Mouse (Mus musculus) kidney, embryonic 16.5 days (tissue): ENCODE measurements around the gene Plb1. TPM values are rescaled to one million over a fixed set of nuclear protein-coding genes. Genes with fewer than 3 reads are reported as not detected.

Experiments used
- ATAC-seq: fragments of 200-750 bp; cut with Nextera tagmentation; 2 replicates; pipeline ENCODE4 v1.8.0; 2017; ENCODE audit warnings: moderate TSS enrichment; ENCODE audit not compliant: low FRiP score, low TSS enrichment
- H3K27ac ChIP-seq: fragments of 300-500 bp; sonication (generic); 2 replicates; pipeline ENCODE4 v1.5.1; 2014; ENCODE audit warnings: low read length
- H3K27me3 ChIP-seq: fragments of 300-500 bp; sonication (generic); 2 replicates; pipeline ENCODE4 v1.6.1; 2014; ENCODE audit warnings: low read length, control low read depth, mixed read lengths; ENCODE audit not compliant: insufficient read depth
- H3K36me3 ChIP-seq: fragments of 300-500 bp; sonication (generic); 2 replicates; pipeline ENCODE4 v1.6.1; 2014; ENCODE audit warnings: low read length, control low read depth, mixed read lengths; ENCODE audit not compliant: insufficient read depth
- H3K4me1 ChIP-seq: fragments of 300-500 bp; sonication (generic); 2 replicates; pipeline ENCODE4 v1.6.1; 2014; ENCODE audit warnings: low read length, control low read depth, mixed read lengths; ENCODE audit not compliant: insufficient read depth
- H3K4me2 ChIP-seq: fragments of 300-500 bp; sonication (generic); replicated peaks from 2 replicates; pipeline ENCODE4 v1.6.1; 2014; ENCODE audit warnings: low read depth, low read length
- H3K4me3 ChIP-seq: fragments of 300-500 bp; sonication (generic); 2 replicates; pipeline ENCODE4 v1.5.1; 2014; ENCODE audit warnings: mild to moderate bottlenecking, low read length
- H3K9ac ChIP-seq: fragments of 300-500 bp; sonication (generic); replicated peaks from 2 replicates; pipeline ENCODE4 v1.6.1; 2014; ENCODE audit warnings: low read length
- H3K9me3 ChIP-seq: fragments of 300-500 bp; sonication (generic); 2 replicates; pipeline ENCODE4 v1.6.1; 2016; ENCODE audit warnings: low read length, control low read depth
- WGBS: fragments of 180-500 bp; shearing (Covaris S2); extraction: QIAGEN DNeasy Blood & Tissue Kit; methylation state at CpG from one replicate; pipeline ENCODE4 v1.1.7; 2014; 5-methylcytosine and 5-hydroxymethylcytosine counted together
- polyA plus RNA-seq: library from polyadenylated mRNA; unstranded; fragments of >200 nt; fragmentation: Nextera tagmentation; extraction: Ambion mirVana; gene quantifications from 2 replicates; pipeline ENCODE4 v1.2.1, GENCODE M21; 2015

The Plb1 gene
- polyA plus RNA-seq, 1 experiment from 2014 or later, result 0.06 TPM

DNA sequence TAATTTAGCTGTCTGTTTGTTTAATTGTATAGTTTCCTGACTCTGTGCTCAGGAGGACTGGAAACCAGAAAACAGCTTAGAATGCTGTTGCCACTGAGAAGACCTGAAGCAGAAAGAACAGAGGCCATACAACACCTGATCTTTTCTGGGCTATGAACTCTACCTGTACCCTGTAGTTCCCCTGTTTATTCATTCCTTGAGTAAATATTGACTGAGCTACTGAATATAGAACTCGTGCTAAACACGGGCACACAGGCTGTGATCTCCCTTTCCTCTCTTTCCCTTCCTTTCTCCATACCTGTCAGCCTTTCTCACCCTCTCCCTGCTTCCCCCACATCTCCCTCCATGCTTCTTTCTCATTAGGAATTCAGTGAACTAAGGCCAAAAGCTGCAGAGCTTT lies 168.4 kb downstream of the Plb1 start:
- Histone ChIP-seq H3K4me3 (no peak overlapping the region), H3K9me3 (no peaks in the 10 kb centered on the region), H3K27me3 (no peaks in the 10 kb centered on the region), H3K9ac (no peak overlapping the region), H3K36me3 (no peaks in the 10 kb centered on the region), H3K4me1 (peaks cover 4% of the 10 kb centered on the region; the same call in 1 of the 2 replicates), H3K27ac (no peak overlapping the region), H3K4me2 (no peak overlapping the region)
- 65% methylated on average over 2 of the region's 2 CpGs for WGBS
- ATAC-seq, result no peak

DNA sequence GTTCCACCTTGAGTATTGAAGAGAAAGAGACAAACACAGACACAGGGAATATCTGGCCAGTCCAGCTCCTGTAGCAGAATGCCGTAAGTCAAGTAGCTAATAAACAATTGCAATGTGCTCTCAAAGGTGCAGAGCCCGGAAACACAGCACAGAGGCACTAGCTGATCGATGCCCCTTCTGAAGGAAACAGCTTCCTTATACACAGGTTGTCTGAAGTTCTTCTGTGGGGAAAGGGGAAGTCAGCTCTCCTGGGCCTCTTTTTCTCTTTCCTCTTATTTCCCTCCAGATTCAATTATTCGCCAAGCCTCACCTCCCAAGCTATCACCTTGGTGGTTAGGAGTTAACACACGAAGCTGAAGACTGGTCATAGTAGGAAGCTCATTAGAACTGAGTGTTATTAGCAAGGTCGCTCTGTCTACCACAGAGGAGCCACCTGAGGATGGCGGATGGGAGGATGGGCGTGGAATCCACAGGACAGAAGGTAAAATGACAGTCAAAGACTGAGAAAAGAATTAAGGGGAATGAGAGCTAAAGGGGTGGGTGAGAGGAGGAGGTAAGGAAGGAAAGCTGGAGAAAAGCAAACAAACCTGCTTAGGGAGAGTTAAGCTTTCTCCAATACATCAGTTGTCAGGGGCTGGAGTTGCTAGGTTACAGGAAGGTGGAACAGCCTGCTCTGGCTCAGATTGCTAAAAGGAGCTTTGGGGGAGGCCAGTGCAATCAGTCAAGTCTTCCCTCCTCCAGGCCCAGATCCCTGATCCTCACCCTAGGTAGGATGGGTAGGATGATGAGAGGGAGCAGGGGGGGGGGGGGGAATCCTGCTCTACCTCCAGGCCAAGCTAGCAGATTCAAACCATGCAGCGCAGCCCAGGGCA lies 170.8 kb downstream of the Plb1 start:
- H3K27me3 ChIP-seq, result no peaks in the 10 kb centered on the region
- no peak overlapping the region for H3K4me2 ChIP-seq
- H3K9ac ChIP-seq, result no peak overlapping the region
- H3K27ac ChIP-seq, result no peak overlapping the region
- no peaks in the 10 kb centered on the region; the same call in 1 of the 2 replicates for H3K4me1 ChIP-seq
- H3K36me3 ChIP-seq, result no peaks in the 10 kb centered on the region
- 38% methylated on average over 9 of the region's 9 CpGs for WGBS
- peak; percentile 86 for ATAC-seq
- no peak overlapping the region for H3K4me3 ChIP-seq
- H3K9me3 ChIP-seq, result no peaks in the 10 kb centered on the region

- H3K4me3 ChIP-seq, result no peak overlapping the region
- no peak for ATAC-seq
- H3K27me3 ChIP-seq, result no peaks in the 10 kb centered on the region
- no peaks in the 10 kb centered on the region for H3K36me3 ChIP-seq
- H3K4me2 ChIP-seq, result no peak overlapping the region
- H3K4me1 ChIP-seq, result no peaks in the 10 kb centered on the region; the same call in 1 of the 2 replicates
- 79% methylated on average over 4 of the region's 4 CpGs for WGBS
- H3K9ac ChIP-seq, result no peak overlapping the region
- H3K9me3 ChIP-seq, result no peaks in the 10 kb centered on the region
- H3K27ac ChIP-seq, result no peak overlapping the region
Measured at GRCm38 (mm10) chr5:32405199-32405855, 172.8 kb downstream of the Plb1 start.

DNA sequence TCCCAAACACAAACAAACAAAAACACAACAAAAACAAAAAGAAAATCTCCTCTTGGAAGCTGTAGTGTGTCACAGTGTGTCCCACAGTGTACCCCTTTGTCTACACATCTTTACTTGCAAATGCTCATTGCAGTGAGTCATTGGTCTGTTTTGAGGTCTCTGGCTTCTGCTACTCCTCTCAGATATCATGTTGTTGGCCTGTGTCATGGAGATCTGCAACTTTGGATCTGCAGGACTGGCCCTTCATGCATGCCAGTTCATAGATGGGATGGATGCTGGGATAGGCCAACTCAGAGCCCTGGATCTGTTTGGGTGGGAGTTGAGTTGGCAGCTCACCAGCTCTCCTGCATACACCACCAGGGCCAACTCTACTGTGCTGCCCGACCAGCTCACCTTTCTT lies 176.3 kb downstream of the Plb1 start:
- Histone ChIP-seq H3K27ac (no peak overlapping the region), H3K4me2 (no peak overlapping the region), H3K9ac (no peak overlapping the region), H3K9me3 (no peaks in the 10 kb centered on the region), H3K4me1 (peaks cover 13% of the 10 kb centered on the region), H3K4me3 (no peak overlapping the region), H3K36me3 (no peaks in the 10 kb centered on the region), H3K27me3 (no peaks in the 10 kb centered on the region)
- no peak for ATAC-seq
- WGBS, result 64% methylated on average over 1 of the region's 1 CpGs

GRCm38 (mm10) chr5:32409747-32410146 lies 177.2 kb downstream of the Plb1 start:
- 79% methylated on average over 2 of the region's 2 CpGs for WGBS

DNA sequence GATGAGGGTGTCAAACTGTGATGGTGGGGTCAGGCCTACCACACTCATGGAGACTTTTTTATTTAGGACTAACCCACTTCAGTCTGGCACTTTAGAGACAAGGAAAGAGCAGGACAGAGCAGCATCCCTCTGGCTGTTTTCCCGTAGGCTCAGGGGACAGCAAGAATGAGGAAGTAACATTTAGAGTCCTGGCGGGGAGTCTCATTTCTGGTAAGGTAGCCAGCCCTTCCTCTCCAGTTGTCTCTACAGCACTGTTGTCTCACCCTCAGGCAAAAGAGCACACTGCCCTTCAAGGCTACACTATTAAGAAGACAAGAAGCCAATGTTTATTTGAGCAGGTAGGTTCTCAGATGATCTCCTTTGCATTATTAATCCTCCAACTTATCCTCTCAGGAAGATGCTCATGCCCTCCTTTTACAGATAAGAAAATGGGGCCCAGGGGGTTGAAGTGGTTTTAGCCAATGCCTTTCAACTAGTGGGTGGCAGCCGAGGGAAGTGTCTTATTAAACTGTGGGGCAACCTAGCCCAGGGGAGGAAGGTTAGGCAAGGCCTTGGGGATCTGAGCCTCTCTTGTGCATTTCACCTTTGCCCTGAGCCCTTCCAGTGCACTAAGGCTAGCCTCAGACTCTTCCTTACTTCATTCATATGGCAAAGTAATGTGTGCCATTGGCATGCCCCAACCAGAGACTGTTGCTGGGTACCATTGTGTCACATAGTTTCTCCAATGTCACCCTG lies 178.6 kb downstream of the Plb1 start:
- Histone ChIP-seq H3K4me1 (peaks cover 24% of the 10 kb centered on the region), H3K4me3 (no peak overlapping the region), H3K9ac (no peak overlapping the region), H3K9me3 (no peaks in the 10 kb centered on the region), H3K4me2 (no peak overlapping the region), H3K36me3 (no peaks in the 10 kb centered on the region), H3K27ac (no peak overlapping the region), H3K27me3 (no peaks in the 10 kb centered on the region)
- WGBS, result 77% methylated on average over 3 of the region's 3 CpGs
- ATAC-seq, result no peak

More at GRCm38 (mm10) chr5:32409747-32410146, 177.2 kb downstream of the Plb1 start:
- Histone ChIP-seq H3K4me1 (peaks cover 15% of the 10 kb centered on the region), H3K27ac (no peak overlapping the region), H3K9me3 (no peaks in the 10 kb centered on the region), H3K4me3 (no peak overlapping the region), H3K4me2 (no peak overlapping the region), H3K9ac (no peak overlapping the region), H3K36me3 (no peaks in the 10 kb centered on the region), H3K27me3 (no peaks in the 10 kb centered on the region)
- no peak for ATAC-seq

GRCm38 (mm10) chr5:32412186-32412950 lies 179.9 kb downstream of the Plb1 start:
- peak; percentile 80 for ATAC-seq
- Histone ChIP-seq H3K36me3 (no peaks in the 10 kb centered on the region), H3K4me1 (peaks cover 32% of the 10 kb centered on the region), H3K4me2 (no peak overlapping the region), H3K4me3 (no peak overlapping the region), H3K27me3 (no peaks in the 10 kb centered on the region), H3K27ac (peak overlapping the region; percentile 89), H3K9me3 (no peaks in the 10 kb centered on the region), H3K9ac (no peak overlapping the region)
- WGBS, result 4% methylated on average over 1 of the region's 1 CpGs

- Histone ChIP-seq H3K9me3 (no peaks in the 10 kb centered on the region), H3K4me2 (no peak overlapping the region), H3K27me3 (no peaks in the 10 kb centered on the region), H3K9ac (no peak overlapping the region), H3K27ac (peak overlapping the region; percentile 89), H3K4me3 (no peak overlapping the region), H3K36me3 (no peaks in the 10 kb centered on the region), H3K4me1 (peaks cover 32% of the 10 kb centered on the region)
- ATAC-seq, result 0 out of 2 replicates have a peak, but pooled peaks have one; percentile 46
- WGBS, result 65% methylated on average over 2 of the region's 2 CpGs
Measured at GRCm38 (mm10) chr5:32413083-32413482, 180.6 kb downstream of the Plb1 start.

- Histone ChIP-seq H3K9me3 (no peaks in the 10 kb centered on the region), H3K27me3 (no peaks in the 10 kb centered on the region), H3K4me3 (no peak overlapping the region), H3K9ac (no peak overlapping the region), H3K4me1 (peaks cover 32% of the 10 kb centered on the region), H3K27ac (peak overlapping the region; percentile 89; the same call in 1 of the 2 replicates), H3K4me2 (no peak overlapping the region), H3K36me3 (no peaks in the 10 kb centered on the region)
- WGBS, result 37% methylated on average over 2 of the region's 2 CpGs
- no peak for ATAC-seq
Measured at GRCm38 (mm10) chr5:32413569-32413968, 181.1 kb downstream of the Plb1 start.
